Mouse (Mus musculus): ENCODE measurements around the gene Osbp. TPM values are rescaled to one million over a fixed set of nuclear protein-coding genes. Genes with fewer than 3 reads are reported as not detected.
"Not testable (repeated sequence)": the region's sequence is repeated elsewhere in the genome, so short reads cannot be mapped to it uniquely, and the experiment has no call there.

Gene Osbp
- polyA plus RNA-seq (2015; fragmentation: Nextera tagmentation; extraction: Ambion mirVana) = 3.4 and 3.7 TPM in 2 replicates

GRCm38 (mm10) chr19:11965023-11965942 is at the start of gene Osbp:
TSS of gene Osbp (plus strand) at chr19:11965941.
- Histone ChIP-seq H3K9me3 (no peaks in the 10 kb centered on the region), H3K27ac (replicated peaks) (peak within 1 kb of the TSS; percentile 91), H3K4me1 (replicated peaks) (peaks cover 23% of the 10 kb centered on the region), H3K27me3 (no peaks in the 10 kb centered on the region), H3K9ac (peak within 1 kb of the TSS; percentile 90), H3K4me3 (peak within 1 kb of the TSS; percentile 80), H3K4me2 (peak within 1 kb of the TSS; percentile 89), H3K36me3 (peaks cover 3% of the 10 kb centered on the region)
- peak; percentile 99 for ATAC-seq (ENCODE audit: low FRiP score, low read depth)
- under 1% methylated on average over 55 of the region's 59 CpGs for WGBS

- H3K4me2 ChIP-seq = no peak overlapping the region
- no peak overlapping the region for H3K27ac ChIP-seq (replicated peaks)
- H3K4me1 ChIP-seq (replicated peaks) = no peaks in the 10 kb centered on the region
- 97% methylated on average over 1 of the region's 1 CpGs for WGBS
- no peak overlapping the region for H3K9ac ChIP-seq
- H3K4me3 ChIP-seq = no peak overlapping the region
- H3K36me3 ChIP-seq = peaks cover 58% of the 10 kb centered on the region
- no peaks in the 10 kb centered on the region for H3K9me3 ChIP-seq
- ATAC-seq (ENCODE audit: low FRiP score, low read depth) = no peak
- H3K27me3 ChIP-seq = no peaks in the 10 kb centered on the region
Measured at GRCm38 (mm10) chr19:11922068-11922467, 43.7 kb upstream of the Osbp start.

GRCm38 (mm10) chr19:11922515-11922914 is 43.2 kb upstream of the Osbp start:
- H3K36me3 ChIP-seq = peaks cover 59% of the 10 kb centered on the region
- H3K9me3 ChIP-seq; H3K4me1 ChIP-seq (replicated peaks); H3K4me3 ChIP-seq; ATAC-seq (ENCODE audit: low FRiP score, low read depth); H3K27me3 ChIP-seq; H3K9ac ChIP-seq; H3K27ac ChIP-seq (replicated peaks); H3K4me2 ChIP-seq: not testable (repeated sequence)
- 97% methylated on average over 2 of the region's 2 CpGs for WGBS

- Histone ChIP-seq H3K9me3 (no peaks in the 10 kb centered on the region), H3K4me3 (no peak overlapping the region), H3K27ac (replicated peaks) (no peak overlapping the region), H3K36me3 (peaks cover 81% of the 10 kb centered on the region), H3K9ac (no peak overlapping the region), H3K27me3 (no peaks in the 10 kb centered on the region), H3K4me1 (replicated peaks) (no peaks in the 10 kb centered on the region), H3K4me2 (no peak overlapping the region)
- no peak for ATAC-seq (ENCODE audit: low FRiP score, low read depth)
- 93% methylated on average over 2 of the region's 2 CpGs for WGBS
Measured at GRCm38 (mm10) chr19:11926380-11926779, 39.4 kb upstream of the Osbp start.

- H3K4me1 ChIP-seq (replicated peaks) = no peaks in the 10 kb centered on the region
- H3K4me2 ChIP-seq = no peak overlapping the region
- H3K9me3 ChIP-seq = no peaks in the 10 kb centered on the region
- no peak for ATAC-seq (ENCODE audit: low FRiP score, low read depth)
- peaks cover 82% of the 10 kb centered on the region for H3K36me3 ChIP-seq
- no peak overlapping the region for H3K9ac ChIP-seq
- whole genome bisulfite sequencing = 93% methylated on average over 4 of the region's 4 CpGs
- H3K4me3 ChIP-seq = no peak overlapping the region
- no peaks in the 10 kb centered on the region for H3K27me3 ChIP-seq
- no peak overlapping the region for H3K27ac ChIP-seq (replicated peaks)
Measured at GRCm38 (mm10) chr19:11928025-11928748, 37.6 kb upstream of the Osbp start.

- not testable (repeated sequence) for H3K27ac ChIP-seq (replicated peaks); H3K9ac ChIP-seq; ATAC-seq (ENCODE audit: low FRiP score, low read depth); H3K4me1 ChIP-seq (replicated peaks); H3K9me3 ChIP-seq; H3K4me3 ChIP-seq; H3K27me3 ChIP-seq; H3K4me2 ChIP-seq
- H3K36me3 ChIP-seq = peaks cover 23% of the 10 kb centered on the region
- 92% methylated on average over 9 of the region's 9 CpGs for WGBS
Measured at GRCm38 (mm10) chr19:11946460-11946859, 19.3 kb upstream of the Osbp start.

GRCm38 (mm10) chr19:11949878-11950277 is 15.9 kb upstream of the Osbp start:
- 73% methylated on average over 1 of the region's 1 CpGs for WGBS
- H3K27me3 ChIP-seq = no peaks in the 10 kb centered on the region
- H3K9ac ChIP-seq = no peak overlapping the region
- H3K27ac ChIP-seq (replicated peaks) = no peak overlapping the region
- H3K4me1 ChIP-seq (replicated peaks) = no peaks in the 10 kb centered on the region
- H3K4me2 ChIP-seq = no peak overlapping the region
- H3K9me3 ChIP-seq = no peaks in the 10 kb centered on the region
- no peak overlapping the region for H3K4me3 ChIP-seq
- H3K36me3 ChIP-seq = peaks cover 4% of the 10 kb centered on the region; the same call in 1 of the 2 replicates
- no peak for ATAC-seq (ENCODE audit: low FRiP score, low read depth)

GRCm38 (mm10) chr19:11950747-11951146 is 15.0 kb upstream of the Osbp start:
- Histone ChIP-seq H3K36me3 (no peaks in the 10 kb centered on the region), H3K4me2 (no peak overlapping the region), H3K9ac (no peak overlapping the region), H3K27me3 (no peaks in the 10 kb centered on the region), H3K27ac (replicated peaks) (no peak overlapping the region), H3K4me3 (no peak overlapping the region), H3K9me3 (no peaks in the 10 kb centered on the region), H3K4me1 (replicated peaks) (no peaks in the 10 kb centered on the region)
- ATAC-seq (ENCODE audit: low FRiP score, low read depth) = no peak
- 89% methylated on average over 7 of the region's 7 CpGs for WGBS

GRCm38 (mm10) chr19:11954206-11954605 is 11.5 kb upstream of the Osbp start:
- Histone ChIP-seq H3K4me1 (replicated peaks) (no peaks in the 10 kb centered on the region), H3K9me3 (no peaks in the 10 kb centered on the region), H3K9ac (no peak overlapping the region), H3K27me3 (no peaks in the 10 kb centered on the region), H3K27ac (replicated peaks) (no peak overlapping the region), H3K36me3 (no peaks in the 10 kb centered on the region), H3K4me3 (no peak overlapping the region), H3K4me2 (no peak overlapping the region)
- no peak for ATAC-seq (ENCODE audit: low FRiP score, low read depth)
- 51% methylated on average over 6 of the region's 6 CpGs for WGBS

GRCm38 (mm10) chr19:11956636-11957035 is 9.1 kb upstream of the Osbp start:
- H3K4me1 ChIP-seq (replicated peaks) = no peaks in the 10 kb centered on the region
- H3K9ac ChIP-seq = no peak overlapping the region
- H3K9me3 ChIP-seq = no peaks in the 10 kb centered on the region
- H3K27me3 ChIP-seq = no peaks in the 10 kb centered on the region
- no peak for ATAC-seq (ENCODE audit: low FRiP score, low read depth)
- 88% methylated on average over 5 of the region's 5 CpGs for WGBS
- no peaks in the 10 kb centered on the region for H3K36me3 ChIP-seq
- no peak overlapping the region for H3K4me3 ChIP-seq
- no peak overlapping the region for H3K4me2 ChIP-seq
- H3K27ac ChIP-seq (replicated peaks) = no peak overlapping the region

- Histone ChIP-seq H3K9ac (no peak overlapping the region), H3K27ac (replicated peaks) (no peak overlapping the region), H3K9me3 (no peaks in the 10 kb centered on the region), H3K4me1 (replicated peaks) (no peaks in the 10 kb centered on the region), H3K27me3 (no peaks in the 10 kb centered on the region), H3K36me3 (no peaks in the 10 kb centered on the region), H3K4me2 (no peak overlapping the region), H3K4me3 (no peak overlapping the region)
- WGBS = 86% methylated on average over 5 of the region's 5 CpGs
- ATAC-seq (ENCODE audit: low FRiP score, low read depth) = no peak
Measured at GRCm38 (mm10) chr19:11957396-11957795, 8.3 kb upstream of the Osbp start.

GRCm38 (mm10) chr19:11957846-11958245 is 7.9 kb upstream of the Osbp start:
- Histone ChIP-seq H3K4me3 (no peak overlapping the region), H3K9ac (no peak overlapping the region), H3K9me3 (no peaks in the 10 kb centered on the region), H3K4me2 (no peak overlapping the region), H3K36me3 (no peaks in the 10 kb centered on the region), H3K27ac (replicated peaks) (no peak overlapping the region), H3K4me1 (replicated peaks) (no peaks in the 10 kb centered on the region), H3K27me3 (no peaks in the 10 kb centered on the region)
- no peak for ATAC-seq (ENCODE audit: low FRiP score, low read depth)
- WGBS = 89% methylated on average over 8 of the region's 8 CpGs

All from hindbrain, embryonic 15.5 days (tissue).